Mouse (Mus musculus) erythroblast, embryonic 14.5 days (primary cell): ENCODE results near the gene Rreb1.

ENCODE experiments used
- GATA1 ChIP-seq: IDR thresholded peaks from 2 replicates; pipeline ENCODE4 v1.6.1; 2012; ENCODE audit warnings: low read length, inconsistent platforms, mixed read lengths
- TAL1 ChIP-seq: IDR thresholded peaks from 3 replicates; pipeline ENCODE4 v1.6.1; 2012; ENCODE audit warnings: low read length, inconsistent platforms, mixed read lengths

DNA sequence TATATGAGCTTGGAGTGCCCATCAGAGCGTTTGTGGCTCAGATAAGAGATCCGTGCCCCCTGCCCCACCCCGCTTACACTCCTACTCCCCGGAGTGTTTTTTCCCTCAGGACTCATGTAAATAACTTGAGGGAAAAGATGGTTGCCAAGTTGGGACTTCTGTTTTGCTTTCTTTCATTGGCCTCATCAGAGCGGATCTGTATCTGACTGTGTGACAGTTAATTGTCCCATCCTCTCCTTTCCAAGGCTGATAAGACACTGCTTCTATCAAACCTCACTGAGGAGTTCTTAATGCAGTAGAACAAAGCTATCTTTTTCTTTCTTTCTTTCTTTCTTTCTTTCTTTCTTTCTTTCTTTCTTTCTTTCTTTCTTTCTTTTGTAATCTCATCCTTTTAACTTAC lies 85.4 kb downstream of the Rreb1 start:
- TF ChIP-seq GATA1 (peak; percentile 42; the same call in 1 of the 2 replicates), TAL1 (no peak)
